Mouse (Mus musculus): ENCODE data around the gene Nufip1.
"Not testable (repeated sequence)": the region's sequence is repeated elsewhere in the genome, so short reads cannot be mapped to it uniquely, and the experiment has no call there.

The Nufip1 gene

DNA sequence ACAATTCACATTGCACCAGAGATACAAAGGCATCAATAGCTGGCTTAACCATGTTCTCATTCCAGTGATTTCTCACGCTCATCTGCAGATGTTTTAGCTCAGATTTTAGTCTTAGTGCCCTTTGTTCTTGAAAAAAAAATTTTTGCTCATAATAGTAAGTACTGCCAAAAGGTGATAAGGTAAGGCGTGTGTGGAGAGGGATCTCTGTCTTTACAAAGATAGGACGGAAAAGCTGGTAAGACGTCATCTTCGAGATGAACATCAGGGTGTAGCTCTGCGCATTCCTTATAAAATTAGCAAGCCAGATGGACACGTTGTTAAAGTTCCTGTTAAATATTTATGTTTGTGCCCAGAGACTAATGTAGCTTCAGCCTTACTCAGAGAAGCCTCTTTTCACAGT is 35.2 kb downstream of the Nufip1 start:
- DNase-seq: no peak

DNA sequence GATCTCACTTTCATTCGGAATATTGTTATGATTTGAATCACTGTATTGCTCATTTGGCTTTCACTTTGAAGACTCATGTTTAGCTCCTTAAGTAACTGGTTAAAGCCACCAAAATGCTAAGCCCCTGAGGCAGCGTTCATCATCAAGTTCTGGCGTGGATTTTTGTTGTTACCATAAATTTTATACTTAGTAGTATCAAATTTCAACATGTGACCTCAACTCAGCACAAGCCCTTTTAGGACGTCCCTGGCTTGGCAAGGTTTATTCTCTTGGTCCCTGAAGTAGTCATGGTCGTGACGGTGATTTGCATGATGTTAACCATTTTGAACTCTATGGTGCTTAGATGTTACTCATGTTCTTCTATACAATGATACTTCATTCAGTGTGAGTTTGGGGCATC is 36.4 kb downstream of the Nufip1 start:
- no peak for DNase-seq

DNA sequence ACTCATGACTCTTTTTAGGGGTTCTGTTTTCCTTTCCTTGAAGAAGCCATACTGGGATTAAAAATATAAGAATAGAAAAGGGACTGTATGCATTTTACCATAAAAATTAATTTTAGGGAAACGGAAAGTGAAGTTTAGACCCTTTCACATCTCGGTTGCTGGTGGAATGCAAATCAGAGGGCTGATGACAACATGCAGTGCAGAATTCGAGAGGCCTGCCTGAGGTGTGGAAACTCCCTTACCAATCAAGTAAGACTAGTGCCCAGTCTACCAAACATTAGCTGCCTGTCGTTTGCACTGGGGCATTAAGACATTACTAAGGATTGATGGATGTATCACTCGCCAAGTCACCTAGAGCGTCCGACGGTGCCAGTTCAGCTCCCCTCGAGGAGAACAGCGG is 37.6 kb downstream of the Nufip1 start:
- no peak for DNase-seq

DNA sequence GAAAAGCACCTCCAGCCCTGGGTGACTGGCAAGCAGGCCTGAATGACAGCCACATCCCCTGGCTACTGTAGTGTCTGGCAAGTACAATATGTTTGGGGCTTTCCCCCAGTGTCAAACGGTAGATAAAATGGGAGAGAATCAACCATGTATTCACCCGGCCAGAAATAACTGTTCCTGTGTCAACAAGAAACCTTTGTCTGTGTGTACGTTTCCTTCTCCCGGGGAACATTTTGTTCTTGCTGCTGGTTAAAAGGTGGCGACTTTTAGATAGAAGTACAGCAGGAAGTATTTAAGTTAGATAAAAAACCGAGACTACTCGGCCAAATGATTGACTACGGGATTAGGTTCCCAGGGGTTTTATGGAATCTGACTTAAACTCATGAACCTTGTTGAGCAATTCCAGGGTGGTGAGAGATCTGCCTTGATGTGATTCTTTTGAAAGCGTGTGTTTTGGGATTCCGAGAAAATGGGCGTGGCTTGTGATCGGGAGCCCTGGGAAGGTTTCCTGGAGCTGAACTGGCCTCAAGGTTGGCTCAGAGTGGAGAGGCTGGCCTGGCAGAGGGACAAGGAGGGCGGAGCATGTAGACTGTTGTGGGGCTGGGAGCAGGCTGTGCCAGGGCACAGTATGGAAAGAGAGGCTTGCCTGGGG is 39.0 kb downstream of the Nufip1 start:
- peak; percentile 55 for DNase-seq

DNA sequence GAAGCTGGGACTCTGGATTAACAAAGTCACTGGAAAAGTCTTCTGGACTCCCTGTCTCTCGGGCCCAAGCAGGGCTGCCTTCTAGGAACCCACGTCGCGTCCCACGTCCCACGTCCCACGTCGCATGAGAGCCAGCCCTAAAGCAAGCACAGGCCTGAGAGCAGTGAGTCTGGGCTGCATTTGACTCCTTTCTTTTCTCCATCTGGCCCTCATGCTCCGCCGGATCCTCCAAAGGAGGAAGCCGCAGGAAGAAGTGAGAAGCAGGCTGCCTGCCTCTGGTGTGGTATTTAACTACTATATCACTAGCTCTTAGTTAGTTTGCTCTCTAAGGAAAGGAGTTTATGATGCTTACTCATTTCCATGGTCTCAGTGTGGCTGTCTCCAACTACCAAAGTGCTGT is 39.8 kb downstream of the Nufip1 start:
- DNase-seq: no peak

DNA sequence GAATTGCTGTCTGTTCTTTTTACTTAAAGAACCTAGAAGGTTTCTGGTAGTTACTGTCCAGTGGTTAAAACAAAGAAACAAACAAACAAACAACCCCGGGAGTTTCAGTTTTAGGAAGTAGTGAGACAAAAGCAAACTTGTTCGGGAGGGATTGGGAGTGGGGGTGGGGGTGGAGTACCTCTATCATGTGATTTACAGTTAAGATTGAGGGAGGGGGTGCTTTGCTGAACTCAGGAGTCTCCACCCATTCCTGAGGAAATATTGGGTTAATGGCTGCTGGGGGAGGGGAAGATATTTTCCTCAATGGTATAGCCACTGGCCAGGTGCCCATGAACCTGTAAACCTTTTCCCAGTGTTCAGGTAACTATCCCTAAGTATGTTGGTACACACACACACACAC is 40.3 kb downstream of the Nufip1 start:
- DNase-seq: no peak

DNA sequence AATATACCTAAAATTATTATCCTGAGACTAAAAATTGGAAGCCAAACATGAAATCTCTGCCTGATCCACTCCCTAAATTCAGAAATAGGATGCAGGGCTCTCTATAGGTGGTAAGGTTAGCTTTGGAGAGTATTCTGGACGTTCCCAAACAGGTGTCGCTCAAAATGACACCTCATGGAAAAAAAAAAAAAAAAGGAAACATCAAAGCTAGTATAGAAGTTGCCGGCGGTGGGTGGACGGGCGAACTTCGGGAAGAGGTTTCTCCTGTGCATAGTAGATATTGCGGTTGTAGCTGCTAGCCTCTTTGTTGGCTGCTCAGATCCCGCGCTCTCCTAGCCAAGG is 41.1 kb downstream of the Nufip1 start:
- DNase-seq: no peak

DNA sequence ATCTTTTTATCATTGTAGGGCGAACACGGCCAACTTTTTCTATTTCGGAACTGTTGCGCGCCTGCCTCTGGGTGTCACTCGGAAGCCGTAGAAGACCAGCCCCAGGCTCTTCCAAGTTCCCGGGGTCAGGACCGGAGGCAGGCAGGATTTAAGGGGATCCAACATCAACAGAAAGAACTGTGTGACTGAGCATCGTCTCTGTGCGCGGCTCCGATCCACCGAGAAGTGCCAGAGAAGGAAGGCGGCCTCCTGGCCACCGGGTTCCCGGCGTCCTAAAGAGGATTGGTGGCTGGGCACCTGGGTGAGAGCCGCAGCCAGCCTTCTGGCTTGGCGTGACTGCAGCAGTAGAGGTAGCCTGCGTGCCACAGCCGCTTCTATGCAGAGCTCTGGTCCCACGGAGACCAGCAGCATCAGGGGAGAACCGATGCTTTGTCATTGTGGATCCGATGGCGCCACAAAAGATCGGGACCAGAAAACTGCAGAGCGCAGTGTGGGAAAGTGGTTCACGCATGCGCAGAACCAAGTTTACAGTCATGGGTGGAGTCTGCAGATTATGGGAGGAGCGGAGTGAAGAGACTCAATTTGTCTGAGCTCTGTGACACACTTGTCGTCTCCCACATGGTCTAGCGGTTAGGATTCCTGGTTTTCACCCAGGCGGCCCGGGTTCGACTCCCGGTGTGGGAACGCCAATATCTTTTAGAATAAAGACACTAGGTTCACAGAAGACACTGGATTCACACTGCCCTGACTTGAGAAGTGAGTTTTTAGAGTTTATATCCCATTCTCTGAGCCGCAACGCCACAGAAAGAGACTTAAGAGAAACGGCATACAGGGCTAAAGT is 41.7 kb downstream of the Nufip1 start:
- DNase-seq: peak; percentile 98

DNA sequence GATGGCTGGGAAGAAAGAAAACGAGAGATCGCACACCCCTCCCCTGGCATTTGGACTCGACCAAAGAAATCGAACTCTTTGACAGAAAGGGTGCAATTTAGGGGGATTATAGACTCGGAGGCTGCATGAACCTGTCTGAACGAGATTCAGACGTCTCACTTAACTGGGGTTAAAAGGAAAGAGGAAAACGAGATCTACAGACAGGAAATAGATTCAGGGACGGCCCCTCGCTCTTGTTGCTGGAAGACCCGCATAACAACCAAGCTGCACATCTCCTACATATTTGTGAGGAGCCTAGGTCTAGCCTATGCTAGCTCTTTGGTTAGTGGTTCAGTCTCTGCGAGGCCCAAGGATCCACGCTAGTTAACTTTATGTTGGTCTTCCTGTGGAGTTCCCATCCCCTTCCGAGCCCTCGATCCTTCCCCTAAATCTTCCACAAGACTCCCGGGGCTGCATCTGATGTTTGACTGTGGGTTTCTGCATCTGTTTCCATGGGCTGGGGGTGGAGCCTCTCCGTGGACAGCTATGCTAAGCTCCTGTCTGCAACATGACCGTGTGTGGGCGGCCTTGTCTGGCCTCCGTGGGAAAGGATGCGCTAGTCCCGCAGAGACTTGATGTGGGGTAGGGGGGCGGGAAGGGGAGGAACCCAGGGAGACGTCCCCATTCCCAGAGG is 42.4 kb downstream of the Nufip1 start:
- peak; percentile 73 for DNase-seq

DNA sequence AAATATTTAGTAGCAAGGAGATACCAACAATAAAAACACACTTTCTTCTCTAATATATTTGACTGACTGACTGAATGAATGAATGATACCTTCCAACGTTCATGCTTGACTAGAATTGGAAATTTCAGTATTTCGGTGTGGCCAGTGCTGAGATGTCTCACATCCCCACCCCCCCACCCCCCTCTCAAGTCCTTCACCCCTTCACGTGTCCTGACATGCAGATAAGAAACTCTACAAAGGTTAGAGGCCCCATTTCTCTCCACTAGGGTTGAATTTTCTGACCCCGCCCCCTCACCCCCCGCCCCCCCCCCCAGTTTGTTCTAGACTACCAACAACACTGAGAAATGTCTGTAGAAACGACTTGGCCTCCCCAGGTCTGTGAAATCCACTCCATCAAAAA is 43.1 kb downstream of the Nufip1 start:
- DNase-seq: no peak

DNA sequence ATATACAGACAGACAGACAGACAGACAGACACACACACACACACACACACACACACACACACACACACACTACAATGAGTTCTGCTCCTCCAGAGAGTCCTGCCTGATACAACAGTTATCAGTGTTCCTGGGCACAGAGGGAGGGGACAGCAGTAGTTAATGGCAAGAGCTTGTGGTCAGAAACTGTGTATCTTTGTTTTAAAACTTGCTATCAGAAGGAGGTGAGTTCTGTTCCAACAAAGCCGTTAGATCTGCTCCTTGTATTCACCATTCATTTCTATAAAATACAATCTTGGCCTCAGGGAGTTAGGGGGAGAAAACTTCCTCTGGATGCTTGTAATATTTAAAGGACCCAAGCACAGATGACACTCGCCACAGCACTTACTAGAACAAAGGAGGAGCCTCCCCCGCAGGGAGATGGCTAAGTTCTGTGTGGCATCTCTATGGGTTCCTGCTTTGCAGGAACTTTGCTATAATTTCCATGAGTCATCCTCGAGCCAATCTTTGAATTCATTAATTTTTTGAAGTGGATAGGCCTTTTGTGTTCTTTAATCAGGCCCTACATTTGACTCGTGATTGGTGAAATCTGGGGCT is 47.6 kb downstream of the Nufip1 start:
- DNase-seq: no peak

DNA sequence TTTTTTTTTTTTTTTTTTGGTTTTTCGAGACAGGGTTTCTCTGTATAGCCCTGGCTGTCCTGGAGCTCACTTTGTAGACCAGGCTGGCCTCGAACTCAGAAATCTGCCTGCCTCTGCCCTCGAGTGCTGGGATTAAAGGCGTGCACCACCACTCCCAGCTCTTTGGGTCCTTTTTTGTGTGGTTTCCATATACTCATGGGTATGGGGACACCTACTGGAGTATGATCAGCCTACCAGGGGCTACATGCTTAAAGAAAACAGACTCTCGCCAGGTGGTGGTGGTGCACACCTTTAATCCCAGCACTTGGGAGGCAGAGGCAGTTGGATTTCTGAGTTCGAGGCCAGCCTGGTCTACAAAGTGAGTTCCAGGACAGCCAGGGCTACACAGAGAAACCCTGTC is 49.9 kb downstream of the Nufip1 start:
- DNase-seq: not testable (repeated sequence)

DNA sequence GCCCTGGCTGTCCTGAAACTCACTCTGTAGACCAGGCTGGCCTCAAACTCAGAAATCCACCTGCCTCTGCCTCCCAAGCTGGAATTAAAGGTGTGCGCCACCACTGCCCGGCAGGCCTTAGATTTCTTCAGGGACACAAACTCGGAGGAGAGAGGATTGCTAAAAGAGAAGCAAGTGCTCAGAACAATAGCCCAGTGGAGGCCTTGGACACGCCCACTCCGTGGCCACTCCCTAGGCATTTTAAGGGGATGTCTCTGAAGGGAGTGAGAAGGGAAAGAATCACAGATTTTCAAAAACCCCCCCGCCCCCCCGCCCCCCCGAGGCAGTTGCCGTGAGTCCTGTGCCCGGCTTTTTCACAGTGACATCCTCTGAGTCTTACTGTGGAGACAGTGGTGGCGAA is 53.5 kb downstream of the Nufip1 start:
- DNase-seq: peak; percentile 17

DNA sequence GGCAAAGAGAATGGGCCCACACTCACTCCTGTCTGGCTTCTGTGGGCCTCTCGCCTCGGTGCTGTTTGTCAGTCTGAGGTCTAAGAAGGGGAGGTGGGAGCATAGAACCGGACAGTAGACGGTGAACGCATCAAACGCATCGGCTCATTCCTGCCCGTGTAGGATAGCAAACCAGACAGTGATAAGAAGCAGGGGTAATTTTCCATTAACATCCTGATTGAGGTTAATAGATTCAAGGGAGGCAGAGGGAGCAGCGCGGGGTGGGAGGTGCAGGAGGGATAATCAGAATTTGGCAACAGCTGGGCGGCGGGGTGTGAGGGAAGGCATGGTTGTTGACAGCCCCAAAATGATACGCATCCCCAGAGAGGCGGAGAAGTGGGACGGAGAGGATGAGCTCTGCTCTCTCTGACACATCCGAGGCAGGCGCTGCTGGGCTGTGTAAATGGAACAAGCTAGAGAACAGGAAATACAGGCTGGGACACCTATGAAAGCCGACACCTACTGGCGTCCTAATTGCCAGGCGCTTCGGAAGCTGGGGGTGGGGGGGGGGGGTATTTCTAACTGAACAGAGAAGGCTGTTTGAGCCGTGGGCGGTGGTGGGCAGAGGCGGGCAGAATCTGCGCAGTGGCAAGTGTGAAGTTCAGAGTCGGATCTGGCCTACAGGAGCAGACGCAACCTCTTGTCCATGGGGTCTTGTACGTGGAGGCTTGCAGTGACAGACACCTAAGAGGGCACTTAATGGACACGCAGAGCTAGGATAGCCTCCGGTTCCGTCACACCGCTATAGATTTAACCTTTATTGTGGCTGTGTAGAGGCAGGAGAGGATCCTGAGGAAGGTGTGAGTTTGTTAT is 54.4 kb downstream of the Nufip1 start:
- peak; percentile 52 for DNase-seq

DNA sequence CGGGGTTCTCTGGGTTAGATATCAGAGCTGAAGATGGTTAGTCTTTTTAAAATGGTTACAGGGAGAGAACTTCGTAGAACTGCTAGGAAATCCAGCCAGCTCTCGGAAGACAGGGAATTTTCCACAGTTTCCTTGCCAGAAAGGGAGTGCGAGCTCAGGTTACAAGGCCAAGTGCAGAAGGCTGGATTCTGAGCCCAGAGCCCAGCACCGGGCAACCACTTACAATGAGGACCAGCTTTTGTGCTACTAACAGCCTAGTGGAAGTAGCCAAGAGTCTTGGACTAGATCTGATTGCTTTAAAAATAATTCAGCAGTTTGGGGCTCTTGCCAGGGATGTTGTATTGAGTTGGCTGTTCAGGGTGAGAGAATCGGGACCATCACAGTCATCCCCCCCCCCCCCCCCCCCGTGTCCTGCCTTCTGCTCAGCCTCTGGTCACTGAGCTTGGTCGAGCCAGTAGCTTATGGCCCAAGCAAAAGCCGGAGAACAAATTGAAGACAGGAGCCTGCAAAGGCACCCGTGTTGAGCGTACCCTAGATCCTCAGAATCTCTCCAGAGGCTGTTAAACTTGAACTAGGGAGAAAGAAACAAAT is 59.3 kb downstream of the Nufip1 start:
- DNase-seq: no peak

DNA sequence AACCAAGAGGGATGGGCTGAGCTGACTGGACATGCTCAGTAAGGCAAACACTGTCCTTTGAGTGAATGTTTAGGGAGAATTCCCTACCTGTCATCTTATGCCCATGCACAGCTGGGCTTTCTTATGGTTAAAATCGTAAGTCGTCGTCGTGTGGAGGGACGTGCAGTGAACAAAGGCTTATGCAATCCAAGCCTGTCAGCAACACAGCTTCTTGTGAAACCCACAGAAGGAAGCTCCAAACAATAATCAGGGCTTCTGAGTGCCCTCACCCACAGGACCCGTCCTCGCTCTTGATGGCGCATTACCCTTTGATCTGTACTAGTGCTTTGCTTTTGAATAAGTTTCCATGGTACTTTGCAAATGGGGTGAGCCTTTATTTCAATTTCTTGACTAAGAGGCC is 60.6 kb downstream of the Nufip1 start:
- DNase-seq: no peak

DNA sequence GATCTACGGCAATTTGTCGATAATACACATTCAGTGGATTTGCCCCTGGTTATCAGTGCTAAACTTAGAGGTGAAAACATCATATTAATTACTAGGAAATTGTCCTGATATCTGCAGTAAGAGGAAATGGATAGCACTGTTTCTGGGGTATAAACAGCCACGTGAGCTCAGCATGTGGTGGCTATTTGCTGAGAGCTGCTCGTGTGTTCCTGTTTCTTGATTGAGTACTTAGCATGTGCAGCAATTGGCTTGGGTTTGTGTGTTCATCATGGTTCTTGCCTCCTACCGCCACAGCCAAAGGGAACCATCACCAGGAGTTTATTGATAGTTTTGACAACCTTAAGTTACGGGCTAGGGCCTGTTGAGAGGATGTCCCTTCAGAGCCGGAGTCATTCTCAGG is 63.6 kb downstream of the Nufip1 start:
- no peak for DNase-seq

DNA sequence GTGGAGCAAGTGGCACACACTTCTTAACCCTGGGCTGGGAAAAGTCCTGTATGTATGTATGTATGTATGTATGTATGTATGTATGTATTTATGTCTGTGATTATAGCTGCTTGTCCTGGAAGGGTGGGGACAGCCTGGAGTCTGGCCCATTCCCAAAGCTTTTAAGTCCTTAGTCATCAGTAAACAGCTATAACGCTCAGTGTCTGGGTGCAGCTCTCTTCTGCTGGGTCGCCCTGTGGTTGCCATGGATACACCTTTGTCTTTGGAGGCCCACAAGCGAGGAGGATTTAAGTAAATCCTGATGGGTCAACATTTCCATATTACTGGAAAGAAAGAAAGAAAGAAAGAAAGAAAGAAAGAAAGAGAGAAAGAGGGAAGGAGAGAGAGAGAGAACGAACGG is 65.1 kb downstream of the Nufip1 start:
- DNase-seq: peak; percentile 58

DNA sequence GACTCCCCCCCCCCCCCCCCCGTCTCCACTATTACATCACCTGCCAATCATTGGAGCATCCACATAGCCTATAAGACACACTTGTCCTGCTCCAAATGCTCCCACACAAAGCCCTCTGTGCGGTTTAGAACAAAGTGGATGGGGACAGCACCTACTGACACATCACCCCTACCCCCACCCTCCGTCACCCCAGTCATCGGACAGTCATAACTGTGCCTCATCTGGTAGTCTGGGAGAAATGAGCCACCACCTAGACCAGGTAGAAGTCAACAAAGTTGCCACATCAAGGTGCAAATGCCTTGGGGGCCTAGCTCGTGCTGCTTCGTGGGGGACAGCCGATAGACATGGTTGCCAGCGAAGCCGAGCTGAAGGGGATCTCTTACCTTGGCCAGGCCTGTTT is 66.5 kb downstream of the Nufip1 start:
- DNase-seq: no peak

DNA sequence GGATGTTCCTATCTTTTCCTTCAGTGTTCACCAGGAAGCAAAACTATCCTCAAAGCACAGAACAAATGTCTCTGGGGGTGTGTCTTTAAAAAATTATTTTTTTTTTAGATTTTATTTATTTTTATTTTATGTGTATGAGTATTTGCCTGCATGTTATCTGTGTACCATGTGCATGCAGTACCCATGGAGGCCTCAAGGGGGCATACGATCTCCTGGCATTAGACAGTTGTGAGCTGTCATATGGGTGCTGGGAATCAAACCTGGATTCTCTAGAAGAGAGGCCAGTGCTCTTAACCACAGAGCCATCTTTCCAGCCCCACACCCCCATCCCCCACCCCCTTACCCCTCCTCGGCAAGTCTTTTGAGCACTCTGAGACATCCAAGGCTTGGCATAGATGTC is 67.8 kb downstream of the Nufip1 start:
- DNase-seq: no peak

DNA sequence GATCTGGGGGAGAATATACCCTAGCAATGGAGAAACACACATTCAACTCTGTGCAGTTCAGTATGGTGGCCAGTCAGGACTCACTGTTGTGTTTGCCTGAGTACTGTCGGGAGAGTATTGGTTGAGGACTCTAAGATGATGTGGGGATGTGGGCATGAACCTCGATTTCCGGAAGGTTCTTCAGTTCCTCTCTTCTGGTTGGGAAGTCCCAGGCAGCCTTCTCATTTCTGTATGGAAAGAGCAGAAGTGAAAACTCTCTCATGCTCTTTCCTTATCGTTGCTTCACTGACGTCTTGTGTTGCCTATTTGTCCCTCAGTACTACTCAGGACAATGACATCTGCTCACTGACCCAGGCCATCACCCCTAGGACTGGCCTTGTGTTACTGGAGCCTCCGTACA is 68.7 kb downstream of the Nufip1 start:
- DNase-seq: no peak

DNA sequence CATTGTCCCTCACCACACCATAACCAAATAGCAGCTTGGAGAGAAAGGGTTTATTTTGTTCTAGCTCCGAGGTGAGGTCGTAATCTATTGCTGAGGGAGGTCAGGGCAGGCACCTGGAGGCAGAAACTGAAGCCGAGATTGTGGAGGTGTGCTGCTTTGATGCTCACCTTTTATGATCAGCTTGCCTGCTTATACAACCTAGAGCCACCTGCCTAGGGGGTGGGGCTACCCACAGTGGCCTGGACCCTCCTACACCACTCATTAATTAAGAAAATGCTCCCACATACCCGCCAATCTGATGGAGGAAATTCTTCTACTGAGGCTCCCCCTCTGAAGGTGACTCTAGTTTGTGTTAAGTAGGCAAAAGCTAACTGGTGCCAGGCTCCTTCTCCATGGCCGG is 74.7 kb downstream of the Nufip1 start:
- DNase-seq: no peak

DNA sequence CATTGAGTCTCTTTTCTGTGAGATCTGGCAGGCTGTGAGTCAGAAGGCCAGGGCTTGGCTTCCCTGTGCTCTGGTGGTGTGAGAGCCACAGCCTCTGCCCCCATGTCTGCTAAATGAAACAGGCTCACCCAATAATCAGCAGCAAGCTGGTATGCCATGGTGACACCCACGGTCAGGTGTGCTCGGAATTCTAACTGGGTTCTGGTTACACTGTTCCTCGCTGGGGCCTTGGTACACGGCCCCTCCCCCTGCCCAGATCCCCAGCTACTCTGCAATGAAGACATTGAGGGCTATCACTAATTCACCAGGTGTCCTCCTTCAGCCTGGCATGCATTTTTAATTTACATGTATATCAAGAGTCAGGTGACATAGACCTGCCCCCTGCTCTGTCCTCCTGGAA is 75.6 kb downstream of the Nufip1 start:
- DNase-seq: no peak

Measured in retina, postnatal 1 day (tissue).